Mouse (Mus musculus): ENCODE measurements at regions not wholly inside any gene's neighbourhood (a gene's known extent, or its start where the extent isn't known, plus 50 kb on each side); places are given as distances from the start of the nearest gene placed in this dataset.

- Histone ChIP-seq H3K36me3 (ENCODE audit: control insufficient read depth in 1 of 2, insufficient read depth in 2 of 2, low read length in 2 of 2) (no peaks in the 10 kb centered on the region), H3K4me3 (ENCODE audit: control insufficient read depth in 1 of 2, insufficient read depth in 1 of 2, low read depth in 2 of 2, low read length in 2 of 2) (no peak overlapping the region), H3K9me3 (replicated peaks; ENCODE audit: insufficient read depth, low read length) (no peaks in the 10 kb centered on the region), H3K79me2 (ENCODE audit: control insufficient read depth, insufficient read depth, low read length, poor library complexity) (no peaks in the 10 kb centered on the region), H3K4me1 (ENCODE audit: control insufficient read depth in 1 of 2, insufficient read depth in 2 of 2, low read length in 2 of 2) (no peaks in the 10 kb centered on the region), H3K9ac (ENCODE audit: control insufficient read depth, low read depth, low read length, poor library complexity, severe bottlenecking) (no peak overlapping the region), H3K27me3 (ENCODE audit: control insufficient read depth in 1 of 2, insufficient read depth in 2 of 2, low read length in 2 of 2) (no peaks in the 10 kb centered on the region; a peak in 2 of 4 replicates), H3K27ac (ENCODE audit: control insufficient read depth, low read depth, low read length) (no peak overlapping the region)
- TF ChIP-seq BHLHE40 (IDR thresholded peaks at IDR 0.05; ENCODE audit: borderline replicate concordance, low read depth, low read length) (no peak), GABPA (IDR thresholded peaks at IDR 0.05; ENCODE audit: low read depth, low read length) (no peak), RCOR1 (IDR thresholded peaks at IDR 0.05; ENCODE audit: low read depth, low read length) (no peak), EP300 (IDR thresholded peaks at IDR 0.05; ENCODE audit: low read depth in 1 of 2, low read length in 2 of 2) (no peak), ETS1 (IDR thresholded peaks at IDR 0.05; ENCODE audit: low read depth, low read length) (no peak), SMC3 (IDR thresholded peaks at IDR 0.05; ENCODE audit: low read depth, low read length) (no peak), MYC (IDR thresholded peaks at IDR 0.05; ENCODE audit: low read depth, low read length) (no peak), CTCF (IDR thresholded peaks at IDR 0.05 in 2 of 3, conservative IDR thresholded peaks at IDR 0.05 in 1 of 3; ENCODE audit: control insufficient read depth in 1 of 3, insufficient read depth in 1 of 3, low read depth in 2 of 3, low read length in 3 of 3, poor library complexity in 1 of 3, severe bottlenecking in 1 of 3) (no peak), POLR2AphosphoS5 (IDR thresholded peaks at IDR 0.05; ENCODE audit: borderline replicate concordance, low read depth, low read length) (no peak), NRF1 (IDR thresholded peaks at IDR 0.05; ENCODE audit: insufficient read depth, low read depth, low read length, poor library complexity, severe bottlenecking) (no peak), TBP (IDR thresholded peaks at IDR 0.05; ENCODE audit: low read depth, low read length) (no peak), HCFC1 (IDR thresholded peaks at IDR 0.05; ENCODE audit: low read depth, low read length) (no peak), RAD21 (IDR thresholded peaks at IDR 0.05; ENCODE audit: low read depth, low read length) (no peak), E2F4 (IDR thresholded peaks at IDR 0.05; ENCODE audit: borderline replicate concordance, low read depth, low read length) (no peak), NELFE (IDR thresholded peaks at IDR 0.05; ENCODE audit: low read depth, low read length) (no peak), POLR2A (IDR thresholded peaks at IDR 0.05; ENCODE audit: control insufficient read depth in 1 of 2, insufficient read depth in 1 of 2, low read depth in 1 of 2, low read length in 2 of 2, poor library complexity in 1 of 2) (no peak), MAFK (IDR thresholded peaks at IDR 0.05; ENCODE audit: borderline replicate concordance, low read depth, low read length) (no peak), USF2 (IDR thresholded peaks at IDR 0.05; ENCODE audit: borderline replicate concordance in 1 of 2, insufficient read depth in 1 of 2, low read depth in 1 of 2, low read length in 2 of 2) (no peak), SIN3A (IDR thresholded peaks at IDR 0.05; ENCODE audit: low read length) (no peak)
- no peak for DNase-seq (ENCODE audit: low read depth, low spot score)
Measured at GRCm38 (mm10) chr15:5493286-5493685, 249.3 kb upstream of the Ptger4 start.

DNA sequence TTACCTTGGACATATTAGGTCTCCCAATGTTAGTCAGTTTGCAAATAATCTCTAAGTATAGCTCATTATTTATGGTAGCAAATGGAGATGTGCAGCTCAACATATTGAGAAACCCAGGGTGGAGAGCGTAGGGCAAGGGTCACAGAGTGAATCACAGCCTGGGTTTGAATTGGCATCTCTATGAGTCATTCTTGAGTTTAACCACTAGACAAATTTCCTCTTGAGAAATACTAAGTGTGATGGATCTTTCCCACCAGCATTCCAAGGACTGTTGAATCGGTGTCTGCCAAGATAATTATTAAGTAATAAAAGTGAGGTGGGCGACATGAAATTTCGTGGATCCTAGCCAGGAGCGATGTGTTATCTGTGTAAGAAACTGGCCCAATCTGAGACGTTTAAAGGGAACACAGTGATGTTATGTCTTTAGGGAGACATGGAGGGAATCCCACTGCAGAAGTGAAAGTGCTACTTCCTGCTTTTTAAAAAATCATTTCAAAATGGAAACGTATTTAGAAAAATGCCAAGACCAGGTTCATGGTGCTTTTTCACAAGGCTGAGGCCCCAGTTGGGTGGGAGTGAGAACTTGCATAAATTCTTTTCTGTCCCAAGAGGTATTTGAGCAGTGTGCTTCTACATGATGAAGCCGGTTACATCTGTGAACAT is 251.3 kb upstream of the Ptger4 start:
- no peaks in the 10 kb centered on the region for H3K4me1 ChIP-seq (ENCODE audit: control insufficient read depth in 1 of 2, insufficient read depth in 2 of 2, low read length in 2 of 2)
- no peak for DNase-seq (ENCODE audit: low read depth, low spot score)
- H3K79me2 ChIP-seq (ENCODE audit: control insufficient read depth, insufficient read depth, low read length, poor library complexity) = no peaks in the 10 kb centered on the region
- H3K36me3 ChIP-seq (ENCODE audit: control insufficient read depth in 1 of 2, insufficient read depth in 2 of 2, low read length in 2 of 2) = no peaks in the 10 kb centered on the region
- no peak overlapping the region for H3K9ac ChIP-seq (ENCODE audit: control insufficient read depth, low read depth, low read length, poor library complexity, severe bottlenecking)
- no peak overlapping the region for H3K27ac ChIP-seq (ENCODE audit: control insufficient read depth, low read depth, low read length)
- no peaks in the 10 kb centered on the region for H3K9me3 ChIP-seq (replicated peaks; ENCODE audit: insufficient read depth, low read length)
- no peaks in the 10 kb centered on the region; a peak in 1 of 4 replicates for H3K27me3 ChIP-seq (ENCODE audit: control insufficient read depth in 1 of 2, insufficient read depth in 2 of 2, low read length in 2 of 2)
- TF ChIP-seq MYB (IDR thresholded peaks at IDR 0.05; ENCODE audit: low read depth, low read length) = no peak
- no peak for TF ChIP-seq E2F4 (IDR thresholded peaks at IDR 0.05; ENCODE audit: borderline replicate concordance, low read depth, low read length)
- TF ChIP-seq GATA1 (IDR thresholded peaks at IDR 0.05; ENCODE audit: low read depth, low read length) = no peak
- no peak overlapping the region for H3K4me3 ChIP-seq (ENCODE audit: control insufficient read depth in 1 of 2, insufficient read depth in 1 of 2, low read depth in 2 of 2, low read length in 2 of 2)

Data from MEL (cell line).